Mouse (Mus musculus) liver, postnatal 0 days (tissue): ENCODE measurements at regions not wholly inside any gene's neighbourhood (a gene's known extent, or its start where the extent isn't known, plus 50 kb on each side); places are given as distances from the start of the nearest gene placed in this dataset.

ENCODE experiments used
- CTCF ChIP-seq: sonication (generic); IDR thresholded peaks from 2 replicates; pipeline ENCODE4 v1.5.1; 2016; ENCODE audit warnings: antibody characterized with exemption, low read depth
- EP300 ChIP-seq: IDR thresholded peaks from 2 replicates; pipeline ENCODE4 v1.6.1; 2016; ENCODE audit warnings: antibody characterized with exemption, low read depth, mild to moderate bottlenecking

DNA sequence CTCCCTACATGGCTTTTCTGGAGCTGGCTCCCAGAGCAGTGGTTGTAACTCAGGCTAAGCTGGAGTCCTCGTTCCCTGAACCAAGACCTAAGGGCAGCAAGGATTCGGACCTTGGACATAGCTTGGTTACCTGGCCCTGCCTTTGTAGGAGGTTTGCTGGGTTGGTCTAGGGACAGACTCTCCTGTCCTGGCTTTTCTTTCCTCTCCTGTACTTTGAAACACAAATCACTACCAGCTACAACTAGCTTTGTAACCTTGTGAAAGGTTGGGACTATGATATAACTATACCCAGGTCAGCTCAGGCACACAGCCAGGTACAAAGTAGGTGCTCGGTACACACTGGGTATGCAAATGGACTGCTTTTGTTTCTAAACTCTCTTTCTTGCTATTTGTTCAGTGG lies 129.4 kb upstream of the 1600014C23Rik start:
- no peak for TF ChIP-seq CTCF
- TF ChIP-seq EP300: no peak
